Mouse (Mus musculus) testis, adult 2 months (tissue): ENCODE results near the gene Slc6a21.

Experiments used
- CTCF ChIP-seq: fragments of 200-500 bp; IDR thresholded peaks from 2 replicates; pipeline ENCODE4 v1.5.1; 2012; ENCODE audit warnings: low read depth, mild to moderate bottlenecking, inconsistent platforms, low read length, moderate library complexity; ENCODE audit not compliant: control insufficient read depth, insufficient read depth, insufficient replicate concordance
- POLR2A ChIP-seq: fragments of 200-500 bp; IDR thresholded peaks from 2 replicates; pipeline ENCODE4 v1.6.1; 2012; ENCODE audit warnings: low read depth, mild to moderate bottlenecking, inconsistent platforms, low read length, moderate library complexity; ENCODE audit not compliant: control insufficient read depth

DNA sequence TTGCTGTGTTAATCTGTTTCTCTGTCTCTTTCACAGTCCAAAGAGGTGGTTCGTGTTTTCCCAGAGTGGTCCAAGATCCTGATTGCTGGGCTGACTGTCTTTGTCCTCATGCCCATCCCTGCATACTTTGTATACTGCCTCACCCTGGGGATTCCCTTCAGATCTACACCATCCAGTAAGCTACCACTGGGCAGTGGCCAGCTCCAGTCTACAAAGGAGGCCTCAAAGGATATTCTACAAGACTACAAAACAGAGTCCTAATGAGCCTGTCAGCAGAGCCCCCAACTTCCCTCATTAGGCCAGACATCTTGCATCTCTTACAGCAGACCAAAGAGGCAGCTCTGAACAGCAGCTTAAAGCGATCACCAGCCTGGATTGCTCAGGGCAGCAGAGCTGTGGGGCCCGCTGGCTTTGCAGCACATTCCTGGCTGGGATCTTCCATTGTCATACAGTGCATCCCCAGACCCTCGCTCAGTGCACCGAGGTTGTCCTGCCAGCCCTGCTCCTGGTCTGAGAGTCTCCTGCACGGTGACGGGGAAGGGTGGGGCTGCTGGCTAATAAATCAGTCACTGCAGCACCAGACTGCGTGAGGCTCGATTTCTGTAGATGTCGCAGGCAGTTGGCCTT lies 4.4 kb upstream of the Slc6a21 start:
- TF ChIP-seq CTCF (no peak), POLR2A (no peak)
